Mouse (Mus musculus) midbrain, embryonic 16.5 days (tissue): ENCODE measurements around the gene Ccdc191. TPM values are rescaled to one million over a fixed set of nuclear protein-coding genes. Genes with fewer than 3 reads are reported as not detected.

Source experiments
- ATAC-seq: fragments of 200-750 bp; cut with Nextera tagmentation; 2 replicates; pipeline ENCODE4 v1.8.0; 2017; ENCODE audit warnings: moderate TSS enrichment
- H3K27ac ChIP-seq: fragments of 300-500 bp; sonication (generic); 2 replicates; pipeline ENCODE4 v1.5.1; 2014; ENCODE audit warnings: mild to moderate bottlenecking, low read length, mixed read lengths
- H3K27me3 ChIP-seq: fragments of 300-500 bp; sonication (generic); 2 replicates; pipeline ENCODE4 v1.6.1; 2014; ENCODE audit warnings: low read depth, low read length, mixed read lengths; ENCODE audit not compliant: control insufficient read depth, insufficient read depth
- H3K36me3 ChIP-seq: fragments of 300-500 bp; sonication (generic); 2 replicates; pipeline ENCODE4 v1.6.1; 2014; ENCODE audit warnings: mild to moderate bottlenecking, low read length, moderate library complexity, mixed read lengths; ENCODE audit not compliant: control insufficient read depth, insufficient read depth
- H3K4me1 ChIP-seq: fragments of 300-500 bp; sonication (generic); 2 replicates; pipeline ENCODE4 v1.6.1; 2014; ENCODE audit warnings: mild to moderate bottlenecking, low read length, mixed read lengths; ENCODE audit not compliant: control insufficient read depth, insufficient read depth
- H3K4me2 ChIP-seq: fragments of 300-500 bp; sonication (generic); 2 replicates; pipeline ENCODE4 v1.6.1; 2014; ENCODE audit warnings: mild to moderate bottlenecking, low read length, mixed read lengths
- H3K4me3 ChIP-seq: fragments of 300-500 bp; sonication (generic); 2 replicates; pipeline ENCODE4 v1.5.1; 2014; ENCODE audit warnings: low read depth, mild to moderate bottlenecking, low read length, moderate library complexity, mixed read lengths
- H3K9ac ChIP-seq: fragments of 300-500 bp; sonication (generic); 2 replicates; pipeline ENCODE4 v1.6.1; 2014; ENCODE audit warnings: low read depth, low read length, mixed read lengths
- H3K9me3 ChIP-seq: fragments of 300-500 bp; sonication (generic); replicated peaks from 2 replicates; pipeline ENCODE4 v1.6.1; 2014; ENCODE audit warnings: mild to moderate bottlenecking, low read length, mixed read lengths; ENCODE audit not compliant: control insufficient read depth, poor library complexity, severe bottlenecking
- WGBS: fragments of 180-500 bp; shearing (Covaris S2); extraction: QIAGEN DNeasy Blood & Tissue Kit; methylation state at CpG from one replicate; pipeline ENCODE4 v1.1.7; 2014; 5-methylcytosine and 5-hydroxymethylcytosine counted together
- polyA plus RNA-seq: library from polyadenylated mRNA; unstranded; fragments of >200 nt; fragmentation: Nextera tagmentation; extraction: Ambion mirVana; gene quantifications from 2 replicates; pipeline ENCODE4 v1.2.1, GENCODE M21; 2015

Gene Ccdc191
- polyA plus RNA-seq, 1 experiment from 2014 or later, result 6.8 TPM

GRCm38 (mm10) chr16:43979328-43980109 is 89.9 kb downstream of the Ccdc191 start, which contains the start of gene Zdhhc23:
TSS of gene Zdhhc23 (minus strand) at chr16:43979791.
- Histone ChIP-seq H3K4me1 (no peaks in the 10 kb centered on the region), H3K9ac (peak within 1 kb of the TSS; percentile 89), H3K4me2 (peak within 1 kb of the TSS; percentile 95), H3K27me3 (no peaks in the 10 kb centered on the region), H3K9me3 (no peaks in the 10 kb centered on the region), H3K36me3 (no peaks in the 10 kb centered on the region), H3K4me3 (peak within 1 kb of the TSS; percentile 86), H3K27ac (peak within 1 kb of the TSS; percentile 26; the same call in 1 of the 2 replicates)
- ATAC-seq, result peak; percentile 88
- under 1% methylated on average over 71 of the region's 103 CpGs for WGBS

- Histone ChIP-seq H3K4me3 (peak overlapping the region; percentile 86), H3K9me3 (no peaks in the 10 kb centered on the region), H3K27ac (no peak overlapping the region; the same call in 1 of the 2 replicates), H3K9ac (peak overlapping the region; percentile 89), H3K4me1 (no peaks in the 10 kb centered on the region), H3K36me3 (no peaks in the 10 kb centered on the region), H3K4me2 (peak overlapping the region; percentile 95), H3K27me3 (no peaks in the 10 kb centered on the region)
- WGBS, result 25% methylated on average over 9 of the region's 9 CpGs
- no peak for ATAC-seq
Measured at GRCm38 (mm10) chr16:43980110-43980609, 90.6 kb downstream of the Ccdc191 start.

DNA sequence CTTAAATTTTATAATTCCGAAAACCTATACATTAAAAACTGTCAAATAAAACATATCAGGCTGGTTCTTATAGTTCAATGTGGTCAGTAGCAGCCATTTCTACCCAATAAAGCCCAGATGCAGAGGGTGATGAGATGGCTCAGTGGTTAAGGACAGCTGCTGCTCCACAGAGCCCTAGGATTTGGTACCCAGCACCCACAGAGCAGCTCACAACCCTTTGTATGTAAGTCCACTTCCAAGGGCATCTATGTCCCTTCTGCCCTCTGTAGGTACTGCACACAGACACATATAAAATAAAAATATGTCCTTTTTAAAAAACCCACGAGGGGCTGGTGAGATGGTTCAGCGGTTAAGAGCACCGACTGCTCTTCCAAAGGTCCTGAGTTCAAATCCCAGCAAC is 96.7 kb downstream of the Ccdc191 start:
- no peak for ATAC-seq
- H3K9ac ChIP-seq, result no peak overlapping the region
- H3K4me1 ChIP-seq, result no peaks in the 10 kb centered on the region
- no peaks in the 10 kb centered on the region for H3K27me3 ChIP-seq
- no peak overlapping the region for H3K4me3 ChIP-seq
- 91% methylated on average over 4 of the region's 4 CpGs for WGBS
- no peaks in the 10 kb centered on the region for H3K9me3 ChIP-seq
- H3K27ac ChIP-seq, result no peak overlapping the region
- H3K4me2 ChIP-seq, result no peak overlapping the region
- H3K36me3 ChIP-seq, result no peaks in the 10 kb centered on the region

DNA sequence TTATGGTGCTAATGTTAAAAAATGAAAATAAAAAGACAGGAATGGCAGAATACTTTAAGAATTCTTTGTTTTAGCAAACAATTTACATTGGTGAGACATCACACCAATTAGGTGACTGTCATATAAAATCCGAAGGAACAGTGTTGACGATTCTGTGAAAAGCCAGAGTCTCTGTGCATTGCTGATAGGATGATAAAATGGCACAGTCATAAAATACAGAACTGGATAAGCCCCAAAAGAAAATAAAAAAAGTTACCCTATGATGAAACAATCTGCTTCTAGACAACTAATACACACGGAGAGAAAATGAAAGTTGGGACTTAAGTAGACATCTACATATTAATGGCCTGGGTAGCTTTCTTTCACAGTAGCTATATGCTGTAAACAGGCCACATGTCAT is 105.0 kb downstream of the Ccdc191 start:
- H3K4me1 ChIP-seq, result no peaks in the 10 kb centered on the region
- 87% methylated on average over 3 of the region's 3 CpGs for WGBS
- no peaks in the 10 kb centered on the region for H3K9me3 ChIP-seq
- no peaks in the 10 kb centered on the region for H3K36me3 ChIP-seq
- no peaks in the 10 kb centered on the region for H3K27me3 ChIP-seq
- H3K4me3 ChIP-seq, result no peak overlapping the region
- H3K9ac ChIP-seq, result no peak overlapping the region
- H3K4me2 ChIP-seq, result no peak overlapping the region
- H3K27ac ChIP-seq, result no peak overlapping the region
- ATAC-seq, result no peak

DNA sequence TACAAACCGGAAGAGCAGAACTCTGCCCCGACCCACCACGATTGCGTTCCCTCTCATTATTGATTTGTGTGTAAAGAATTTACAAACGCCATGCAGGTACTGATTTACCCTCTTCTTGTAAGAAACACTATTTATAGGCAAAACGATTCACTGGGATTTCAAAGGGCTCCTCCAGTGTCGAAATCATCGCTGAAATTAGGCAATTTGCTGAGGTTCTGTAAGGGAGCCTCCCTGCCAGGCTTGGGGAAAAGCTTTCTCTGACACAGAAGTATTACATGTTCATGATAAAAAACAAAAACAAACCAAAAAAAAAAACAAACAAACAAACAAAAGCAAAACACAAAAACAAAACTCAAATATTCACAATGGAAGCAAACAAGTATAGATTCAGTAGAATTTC is 109.5 kb downstream of the Ccdc191 start:
- Histone ChIP-seq H3K9ac (no peak overlapping the region), H3K27ac (no peak overlapping the region), H3K4me3 (no peak overlapping the region), H3K4me1 (no peaks in the 10 kb centered on the region), H3K9me3 (no peaks in the 10 kb centered on the region), H3K4me2 (no peak overlapping the region), H3K36me3 (no peaks in the 10 kb centered on the region), H3K27me3 (no peaks in the 10 kb centered on the region)
- 81% methylated on average over 8 of the region's 8 CpGs for WGBS
- no peak for ATAC-seq

DNA sequence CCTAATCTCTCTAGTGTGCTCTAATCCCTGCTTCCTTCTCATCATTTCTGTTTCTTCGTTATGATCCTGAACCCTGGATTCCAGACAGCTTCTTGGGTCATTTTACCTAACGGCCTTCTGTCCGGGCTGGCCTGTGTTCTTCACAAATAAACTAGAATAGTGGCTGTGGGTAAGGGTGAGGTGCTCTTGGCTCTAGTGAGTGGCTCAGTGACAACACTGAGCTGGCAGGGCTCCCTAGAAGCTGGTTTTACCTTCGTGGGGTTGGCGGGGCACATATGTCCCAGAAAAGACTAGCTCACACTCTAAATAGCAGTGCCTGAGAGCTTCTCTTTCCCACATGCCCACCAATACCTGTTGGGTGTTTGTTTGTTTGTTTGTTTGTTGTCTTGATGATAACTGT is 109.9 kb downstream of the Ccdc191 start:
- WGBS, result 79% methylated on average over 5 of the region's 5 CpGs

GRCm38 (mm10) chr16:44002086-44002485 is 112.5 kb downstream of the Ccdc191 start:
- 73% methylated on average over 5 of the region's 5 CpGs for WGBS
- no peaks in the 10 kb centered on the region for H3K9me3 ChIP-seq
- no peak for ATAC-seq

More for the DNA sequence above, 109.9 kb downstream of the Ccdc191 start:
- no peak for ATAC-seq
- Histone ChIP-seq H3K4me1 (no peaks in the 10 kb centered on the region), H3K27ac (no peak overlapping the region), H3K27me3 (no peaks in the 10 kb centered on the region), H3K9ac (no peak overlapping the region), H3K9me3 (no peaks in the 10 kb centered on the region), H3K4me3 (no peak overlapping the region), H3K4me2 (no peak overlapping the region), H3K36me3 (no peaks in the 10 kb centered on the region)

DNA sequence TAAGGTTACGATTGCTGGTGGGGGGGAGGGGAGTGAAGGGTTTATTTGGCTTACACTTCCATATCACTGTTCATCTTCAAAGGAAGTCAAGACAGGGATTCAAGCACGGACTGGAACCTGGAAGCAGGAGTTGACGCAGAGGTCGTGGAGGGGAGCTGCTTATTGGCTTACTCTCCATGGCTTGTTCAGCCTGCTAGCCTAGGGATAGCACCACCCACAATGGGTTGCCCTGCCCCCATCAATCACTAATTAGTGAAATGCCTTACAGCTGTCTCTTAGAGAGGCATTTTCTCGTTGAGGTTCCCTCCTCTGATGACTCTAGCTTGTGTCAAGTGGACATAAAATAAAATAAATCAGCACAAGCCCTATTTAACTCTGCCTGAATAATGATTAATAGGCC is 121.4 kb downstream of the Ccdc191 start:
- WGBS, result 76% methylated on average over 5 of the region's 5 CpGs
- Histone ChIP-seq H3K27me3 (no peaks in the 10 kb centered on the region), H3K36me3 (no peaks in the 10 kb centered on the region), H3K27ac (no peak overlapping the region), H3K4me3 (no peak overlapping the region), H3K9ac (no peak overlapping the region), H3K9me3 (no peaks in the 10 kb centered on the region), H3K4me2 (no peak overlapping the region), H3K4me1 (no peaks in the 10 kb centered on the region)
- no peak for ATAC-seq

More at GRCm38 (mm10) chr16:44002086-44002485, 112.5 kb downstream of the Ccdc191 start:
- no peak overlapping the region for H3K4me3 ChIP-seq
- H3K27me3 ChIP-seq, result no peaks in the 10 kb centered on the region
- H3K4me2 ChIP-seq, result no peak overlapping the region
- no peaks in the 10 kb centered on the region for H3K36me3 ChIP-seq
- no peaks in the 10 kb centered on the region for H3K4me1 ChIP-seq
- H3K27ac ChIP-seq, result no peak overlapping the region
- no peak overlapping the region for H3K9ac ChIP-seq
